Mouse (Mus musculus) frontal cortex, postnatal 25 days (tissue): ENCODE measurements around the gene Gm8159.
"Not testable (repeated sequence)": the region's sequence is repeated elsewhere in the genome, so short reads cannot be mapped to it uniquely, and the experiment has no call there.

Experiments used
- DNase-seq, 2 experiments: peaks; one replicate each; pipeline ENCODE4 v3.0.0; 2022; ENCODE audit warnings: low spot score in 2 of 2

The Gm8159 gene

DNA sequence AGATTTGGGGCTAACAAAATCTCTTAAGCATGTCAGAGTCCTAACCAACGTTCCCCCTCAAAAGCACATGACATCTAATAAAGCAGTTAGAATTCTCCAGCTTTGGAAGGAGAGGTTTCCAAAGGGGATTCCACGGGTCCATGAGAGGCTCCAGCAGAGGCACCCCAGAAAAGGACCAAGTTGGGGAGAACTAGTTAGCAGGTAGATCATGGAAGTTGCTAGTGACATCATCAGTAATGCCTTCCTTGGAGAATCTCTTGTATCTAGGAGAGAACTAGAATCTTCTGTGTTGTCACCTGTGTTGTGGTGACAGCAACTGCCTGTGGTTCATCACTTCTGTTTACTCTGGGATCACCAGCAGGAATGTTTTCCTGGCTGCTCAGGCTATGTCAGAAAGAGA lies at the start of gene Gm8159:
Gm8159 (plus strand) TSS at position 301 of the 400 bp plus-strand sequence.
- not testable (repeated sequence) for DNase-seq

DNA sequence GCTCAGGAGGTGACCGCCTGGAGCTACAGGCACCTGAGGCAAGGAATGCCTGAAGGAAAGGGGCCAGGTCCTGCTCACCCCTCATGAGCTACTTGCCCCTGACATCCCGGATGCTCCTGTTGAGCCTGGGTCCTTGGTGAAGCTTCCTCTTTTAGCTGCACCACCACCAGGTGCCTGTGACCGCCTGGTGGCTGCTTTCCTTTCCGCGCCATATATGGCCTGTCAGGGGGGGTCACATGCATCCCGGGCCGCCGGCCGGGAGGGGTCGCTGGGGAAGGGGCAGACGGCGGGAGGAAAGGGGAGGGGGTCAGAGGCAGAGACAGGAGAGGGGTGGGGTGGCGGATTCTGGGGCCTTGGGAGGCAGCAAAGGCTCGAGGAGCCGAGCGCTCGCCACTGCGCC lies 17.2 kb downstream of the Gm8159 start:
- DNase-seq, result not testable (repeated sequence)

DNA sequence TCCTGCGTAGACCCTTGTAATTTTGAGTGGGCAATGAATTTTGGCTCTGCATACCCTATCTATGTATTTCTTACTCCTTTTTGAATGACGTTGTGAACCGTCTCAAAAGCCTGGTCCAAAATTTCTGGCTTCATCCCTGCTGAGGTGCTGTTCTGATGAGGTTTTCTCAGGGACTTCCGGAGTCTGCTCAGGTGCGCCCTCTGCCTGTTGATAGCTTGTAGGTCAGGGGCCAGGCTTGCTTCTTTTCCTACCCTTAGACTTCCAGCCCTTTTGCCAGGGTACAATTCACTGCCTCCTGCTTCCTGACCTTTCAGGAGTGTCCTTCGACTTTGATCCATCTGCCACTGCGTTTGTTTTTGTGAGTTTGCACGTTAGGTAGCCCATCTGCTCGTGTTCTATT lies 18.2 kb downstream of the Gm8159 start:
- DNase-seq, result peak; percentile 20 to 25

DNA sequence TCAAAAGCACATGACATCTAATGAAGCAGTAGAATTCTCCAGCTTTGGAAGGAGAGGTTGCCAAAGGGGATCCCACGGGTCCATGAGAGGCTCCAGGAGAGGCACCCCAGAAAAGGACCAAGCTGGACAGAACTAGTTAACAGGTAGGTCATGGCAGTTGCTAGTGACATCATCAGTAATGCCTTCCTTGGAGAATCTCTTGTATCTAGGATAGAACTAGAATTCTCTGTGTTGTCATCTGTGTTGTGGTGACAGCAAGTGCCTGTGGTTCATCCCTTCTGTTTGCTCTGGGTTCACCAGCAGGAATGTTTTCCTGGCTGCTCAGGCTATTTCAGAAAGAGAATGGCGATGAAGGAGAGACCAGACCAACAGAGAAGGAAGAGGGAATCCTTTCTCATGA lies 31.7 kb downstream of the Gm8159 start, which contains the start of gene Gm3239:
Gm3239 (plus strand) TSS at position 301 of the 400 bp plus-strand sequence.
- not testable (repeated sequence) for DNase-seq
